Mouse (Mus musculus) forebrain, postnatal 0 days (tissue): ENCODE measurements around the gene Gmeb2. TPM values are rescaled to one million over a fixed set of nuclear protein-coding genes. Genes with fewer than 3 reads are reported as not detected.

Source experiments
- ATAC-seq: fragments of 200-750 bp; cut with Nextera tagmentation; 2 replicates; pipeline ENCODE4 v1.8.0; 2017; ENCODE audit warnings: mild to moderate bottlenecking, moderate library complexity
- DNase-seq: peaks from one replicate; pipeline ENCODE4 v3.0.0-alpha.2; 2015
- H3K27ac ChIP-seq: fragments of 300-500 bp; sonication (generic); 2 replicates; pipeline ENCODE4 v1.5.1; 2014; ENCODE audit warnings: low read depth, mild to moderate bottlenecking, antibody characterized with exemption, low read length, moderate library complexity, mixed read lengths
- H3K27me3 ChIP-seq: fragments of 300-500 bp; sonication (generic); 2 replicates; pipeline ENCODE4 v1.6.1; 2014; ENCODE audit warnings: mild to moderate bottlenecking, low read length, mixed read lengths; ENCODE audit not compliant: insufficient read depth
- H3K36me3 ChIP-seq: fragments of 300-500 bp; sonication (generic); 2 replicates; pipeline ENCODE4 v1.6.1; 2014; ENCODE audit warnings: mild to moderate bottlenecking, moderate library complexity; ENCODE audit not compliant: insufficient read depth
- H3K4me1 ChIP-seq: fragments of 300-500 bp; sonication (generic); 2 replicates; pipeline ENCODE4 v1.6.1; 2014; ENCODE audit warnings: antibody characterized with exemption; ENCODE audit not compliant: insufficient read depth
- H3K4me2 ChIP-seq: fragments of 300-500 bp; sonication (generic); 2 replicates; pipeline ENCODE4 v1.6.1; 2014; ENCODE audit warnings: low read depth, mild to moderate bottlenecking, moderate library complexity
- H3K4me3 ChIP-seq: fragments of 300-500 bp; sonication (generic); 2 replicates; pipeline ENCODE4 v1.5.1; 2014; ENCODE audit warnings: low read depth, low read length, mixed read lengths
- H3K9ac ChIP-seq: fragments of 300-500 bp; sonication (generic); 2 replicates; pipeline ENCODE4 v1.6.1; 2014; ENCODE audit warnings: mild to moderate bottlenecking
- H3K9me3 ChIP-seq: fragments of 300-500 bp; sonication (generic); 2 replicates; pipeline ENCODE4 v1.6.1; 2016; ENCODE audit warnings: low read length
- CTCF ChIP-seq: sonication (generic); IDR thresholded peaks from 2 replicates; pipeline ENCODE4 v1.5.1; 2016; ENCODE audit warnings: antibody characterized with exemption, control low read depth, low read depth
- WGBS: fragments of 180-500 bp; shearing (Covaris S2); extraction: QIAGEN DNeasy Blood & Tissue Kit; methylation state at CpG from one replicate; pipeline ENCODE4 v1.1.7; 2014; 5-methylcytosine and 5-hydroxymethylcytosine counted together
- polyA plus RNA-seq: library from polyadenylated mRNA; unstranded; fragments of >200 nt; fragmentation: Nextera tagmentation; extraction: Ambion mirVana; gene quantifications from 2 replicates; pipeline ENCODE4 v1.2.1, GENCODE M21; 2015
- total RNA-seq: library from RNA; depleted of rRNA; stranded (reverse); fragments of >200 nt; gene quantifications from 2 replicates; pipeline ENCODE4 v1.2.3, GENCODE M21; 2014

Gene Gmeb2
- total and polyA plus RNA-seq, 2 experiments from 2014 or later: 9.6 to 24.8 TPM

DNA sequence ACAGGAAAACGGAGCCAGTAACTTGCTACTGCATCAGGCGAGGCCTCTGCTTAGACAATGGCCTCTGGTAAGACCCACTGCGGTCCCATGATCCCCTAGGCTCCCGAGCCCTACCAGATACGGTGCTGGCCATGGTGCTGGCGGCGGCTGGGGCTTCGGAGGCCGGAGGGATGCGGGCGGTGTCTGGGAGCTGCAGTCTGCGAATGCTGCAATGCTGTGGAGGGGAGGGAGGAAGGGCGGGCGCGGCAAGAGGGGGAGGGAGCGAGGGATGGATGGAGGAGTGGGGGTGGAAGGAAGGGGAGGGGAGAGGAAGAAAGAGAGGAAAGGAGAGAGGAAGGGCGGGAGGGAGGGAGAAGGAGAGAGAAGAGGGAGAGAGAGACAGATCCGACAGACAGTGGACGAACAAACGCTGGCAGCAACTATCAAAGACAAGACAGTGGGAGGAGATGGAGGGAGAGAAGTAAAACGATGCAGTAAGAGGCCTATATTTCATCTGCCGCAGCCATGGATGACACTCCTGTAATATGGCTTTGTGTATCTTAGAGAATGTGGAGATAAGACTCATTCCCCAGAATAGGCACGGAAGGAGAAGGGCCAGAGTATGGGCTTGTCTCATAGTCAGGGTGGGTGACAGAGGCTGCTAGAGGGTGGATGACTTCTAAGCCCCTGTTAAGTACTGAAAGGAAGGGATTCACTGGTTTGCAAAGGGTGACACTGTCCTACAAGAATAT is 26.4 kb upstream of the Gmeb2 start, which contains the start of gene Stmn3:
Gene Stmn3 (minus strand): TSS at position 421 of the 731 bp plus-strand sequence.
- peak within 1 kb of the TSS; percentile 90 for H3K4me2 ChIP-seq
- 0 out of 2 replicates have a peak, but pooled peaks cover 4% of the 10 kb centered on the region for H3K36me3 ChIP-seq
- no peak for TF ChIP-seq CTCF
- peaks cover 13% of the 10 kb centered on the region; the same call in 1 of the 2 replicates for H3K4me1 ChIP-seq
- ATAC-seq (peak; percentile 94), DNase-seq (peak; percentile 88)
- no peaks in the 10 kb centered on the region for H3K9me3 ChIP-seq
- H3K4me3 ChIP-seq: peak within 1 kb of the TSS; percentile 92
- H3K27me3 ChIP-seq: no peaks in the 10 kb centered on the region
- WGBS: 2% methylated on average over 23 of the region's 23 CpGs
- peak within 1 kb of the TSS; percentile 98 for H3K27ac ChIP-seq
- peak within 1 kb of the TSS; percentile 98 for H3K9ac ChIP-seq

DNA sequence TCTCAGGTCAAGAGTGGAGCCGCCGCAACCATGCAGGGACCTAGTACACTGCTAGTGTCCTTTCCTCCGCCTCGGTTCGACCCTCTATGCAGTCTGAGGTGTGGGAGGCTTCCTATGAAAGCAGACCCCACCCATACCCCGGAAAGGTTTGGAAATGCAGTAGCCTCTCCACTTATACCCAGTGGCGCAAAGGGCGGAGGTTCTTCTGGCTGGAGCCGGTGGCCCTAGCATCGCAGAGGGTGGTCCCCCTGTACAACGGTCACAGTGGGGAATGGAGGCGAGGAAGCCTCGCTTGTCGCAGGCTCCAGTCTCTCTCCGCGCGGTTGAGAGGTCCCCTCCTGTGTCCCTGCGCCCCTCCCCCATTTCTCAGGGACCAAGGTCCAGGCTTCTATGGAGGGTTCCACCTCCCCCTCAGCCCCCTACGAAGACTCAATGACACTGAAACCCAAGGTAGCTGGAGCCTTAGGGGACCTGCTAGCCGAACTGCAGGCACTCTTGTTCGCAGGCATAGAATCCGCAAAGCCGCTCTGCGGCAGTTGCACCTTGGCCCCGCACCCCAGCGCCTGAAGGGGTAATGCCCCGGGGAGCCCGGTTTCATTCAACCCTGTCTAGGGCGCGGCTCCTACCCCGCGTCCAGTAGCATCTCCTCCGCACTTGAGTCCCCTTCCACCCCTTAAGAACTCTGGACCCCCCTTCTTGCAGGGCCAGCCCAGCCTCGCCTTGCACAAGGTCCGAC is 25.7 kb upstream of the Gmeb2 start:
- peaks cover 10% of the 10 kb centered on the region for H3K36me3 ChIP-seq
- H3K9ac ChIP-seq: peak overlapping the region; percentile 98
- no peak for TF ChIP-seq CTCF
- H3K9me3 ChIP-seq: no peaks in the 10 kb centered on the region
- DNase-seq (peak; percentile 69), ATAC-seq (peak; percentile 76)
- peak overlapping the region; percentile 92 for H3K4me3 ChIP-seq
- peaks cover 13% of the 10 kb centered on the region; the same call in 1 of the 2 replicates for H3K4me1 ChIP-seq
- H3K27ac ChIP-seq: peak overlapping the region; percentile 98
- H3K4me2 ChIP-seq: peak overlapping the region; percentile 90
- 2% methylated on average over 35 of the region's 35 CpGs for WGBS
- H3K27me3 ChIP-seq: no peaks in the 10 kb centered on the region

- no peaks in the 10 kb centered on the region for H3K9me3 ChIP-seq
- no peak for TF ChIP-seq CTCF
- no peak for DNase-seq
- WGBS: 11% methylated on average over 5 of the region's 5 CpGs
- H3K27ac ChIP-seq: peak overlapping the region; percentile 98
- H3K4me2 ChIP-seq: peak overlapping the region; percentile 90
- peaks cover 13% of the 10 kb centered on the region; the same call in 1 of the 2 replicates for H3K4me1 ChIP-seq
- peak overlapping the region; percentile 98 for H3K9ac ChIP-seq
- H3K27me3 ChIP-seq: no peaks in the 10 kb centered on the region
- H3K36me3 ChIP-seq: peaks cover 16% of the 10 kb centered on the region
- no peak for ATAC-seq
- H3K4me3 ChIP-seq: peak overlapping the region; percentile 92
Observed at GRCm38 (mm10) chr2:181313006-181313343, 25.1 kb upstream of the Gmeb2 start.

GRCm38 (mm10) chr2:181312435-181312834 is 24.6 kb upstream of the Gmeb2 start:
- Histone ChIP-seq H3K4me3 (peak overlapping the region; percentile 92), H3K27ac (no peak overlapping the region), H3K9ac (peak overlapping the region; percentile 98), H3K36me3 (peaks cover 21% of the 10 kb centered on the region), H3K9me3 (no peaks in the 10 kb centered on the region), H3K4me2 (peak overlapping the region; percentile 90), H3K27me3 (no peaks in the 10 kb centered on the region), H3K4me1 (peaks cover 13% of the 10 kb centered on the region; the same call in 1 of the 2 replicates)
- ATAC-seq: no peak
- WGBS: 62% methylated on average over 3 of the region's 3 CpGs
- DNase-seq: no peak
- no peak for TF ChIP-seq CTCF

DNA sequence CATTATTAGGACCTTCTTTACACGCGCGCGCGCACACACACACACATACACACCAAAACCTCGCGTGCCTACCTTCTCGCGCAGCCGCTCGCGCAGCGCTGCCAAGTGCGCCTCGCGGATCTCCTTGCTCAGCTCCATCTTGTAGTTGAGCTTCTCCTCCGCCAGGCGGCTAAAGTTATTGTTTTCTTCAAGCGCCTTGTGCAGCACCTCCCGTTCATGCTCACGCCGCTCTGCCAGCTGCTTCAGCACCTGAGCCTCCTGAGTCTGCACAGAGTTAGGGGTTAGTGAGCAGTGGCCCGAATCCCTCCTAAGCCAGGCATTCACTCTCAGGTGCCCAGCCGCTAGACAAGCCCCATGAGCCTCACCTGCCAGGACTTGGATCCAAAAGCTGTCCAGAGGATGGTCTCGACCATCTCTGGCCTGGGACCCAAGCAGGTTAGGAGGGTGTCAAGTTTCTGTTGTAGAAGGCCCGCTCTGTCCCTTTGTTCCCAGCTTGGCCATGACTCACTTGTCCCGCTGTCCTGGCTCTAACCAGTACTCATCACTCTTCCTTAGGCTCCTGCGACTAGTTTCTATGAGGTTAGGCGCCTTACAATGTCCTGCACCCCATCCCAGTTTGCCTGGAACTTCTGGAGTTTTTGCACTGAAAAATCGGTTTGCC is 19.4 kb upstream of the Gmeb2 start:
- peaks cover 52% of the 10 kb centered on the region for H3K36me3 ChIP-seq

GRCm38 (mm10) chr2:181304944-181305343 is 17.1 kb upstream of the Gmeb2 start:
- no peak overlapping the region for H3K4me2 ChIP-seq
- no peak overlapping the region for H3K9ac ChIP-seq
- ATAC-seq: no peak
- no peak for DNase-seq
- 81% methylated on average over 1 of the region's 1 CpGs for WGBS
- no peaks in the 10 kb centered on the region for H3K9me3 ChIP-seq
- no peaks in the 10 kb centered on the region for H3K4me1 ChIP-seq
- no peaks in the 10 kb centered on the region for H3K27me3 ChIP-seq
- H3K36me3 ChIP-seq: peaks cover 71% of the 10 kb centered on the region
- no peak for TF ChIP-seq CTCF
- no peak overlapping the region for H3K27ac ChIP-seq
- H3K4me3 ChIP-seq: no peak overlapping the region

More for the DNA sequence above, 19.4 kb upstream of the Gmeb2 start:
- 0 out of 2 replicates have a peak overlapping the region, but pooled peaks have one; percentile 10 for H3K9ac ChIP-seq
- ATAC-seq (peak; percentile 92), DNase-seq (peak; percentile 85)
- H3K4me1 ChIP-seq: peaks cover 7% of the 10 kb centered on the region; the same call in 1 of the 2 replicates
- H3K27me3 ChIP-seq: no peaks in the 10 kb centered on the region
- no peak overlapping the region for H3K27ac ChIP-seq
- no peak overlapping the region for H3K4me3 ChIP-seq
- TF ChIP-seq CTCF: peak; percentile 75
- no peaks in the 10 kb centered on the region for H3K9me3 ChIP-seq
- WGBS: 10% methylated on average over 30 of the region's 30 CpGs
- H3K4me2 ChIP-seq: no peak overlapping the region
